Mouse (Mus musculus) retina, embryonic 14.5 days (tissue): Measurements from ENCODE around the gene Sptbn4.
"Not testable (repeated sequence)": the region's sequence is repeated elsewhere in the genome, so short reads cannot be mapped to it uniquely, and the experiment has no call there.

Source experiments
- DNase-seq: peaks from one replicate; pipeline ENCODE4 v3.0.0-alpha.2; 2015; ENCODE audit warnings: low spot score

The Sptbn4 gene

DNA sequence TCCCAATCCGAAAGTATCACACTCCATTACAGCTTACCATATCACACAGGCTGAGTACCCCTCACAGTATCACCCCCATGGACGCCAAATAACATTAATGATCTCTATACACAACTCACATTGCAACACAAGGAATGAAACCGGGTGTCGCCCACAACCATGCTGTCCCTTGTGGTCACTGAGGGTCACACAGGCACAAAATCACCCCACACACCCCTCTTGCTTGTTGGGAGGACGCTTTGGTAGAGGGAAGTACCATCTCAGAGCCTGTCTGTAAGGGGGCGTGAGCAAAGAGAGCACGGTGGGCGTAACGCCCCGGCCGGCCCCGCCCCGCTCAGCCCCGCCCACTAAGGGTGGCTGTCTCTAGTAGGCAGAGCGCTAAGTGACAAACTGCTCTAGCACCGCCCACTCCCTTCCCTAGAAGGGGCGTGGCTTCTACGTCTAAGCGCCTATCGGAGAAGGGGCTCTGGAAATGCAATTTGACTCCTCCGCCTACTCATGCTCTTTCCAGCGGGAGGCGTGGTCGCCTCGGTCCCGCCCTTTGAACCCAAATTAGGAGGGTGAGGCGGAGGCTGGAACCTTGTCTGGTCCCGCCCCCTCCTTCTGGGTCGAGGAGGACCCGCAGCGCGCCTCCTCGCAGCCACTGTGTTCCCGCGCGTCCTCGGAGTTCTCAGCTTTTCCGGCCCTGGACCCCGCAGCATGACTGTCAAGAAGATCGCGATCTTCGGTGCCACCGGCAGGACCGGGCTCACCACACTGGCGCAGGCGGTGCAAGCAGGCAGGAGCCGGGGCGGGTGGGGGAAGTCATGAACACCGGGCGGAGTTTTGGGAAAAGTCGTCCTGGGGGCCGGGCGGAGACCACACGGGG is at the start of gene Sptbn4, which contains the start of gene Blvrb:
Gene Sptbn4, minus strand, starts transcription at position 268 of the 868 bp plus-strand sequence.
Gene Blvrb, plus strand, starts transcription at position 560 of the 868 bp plus-strand sequence.
- DNase-seq, result peak; percentile 100

DNA sequence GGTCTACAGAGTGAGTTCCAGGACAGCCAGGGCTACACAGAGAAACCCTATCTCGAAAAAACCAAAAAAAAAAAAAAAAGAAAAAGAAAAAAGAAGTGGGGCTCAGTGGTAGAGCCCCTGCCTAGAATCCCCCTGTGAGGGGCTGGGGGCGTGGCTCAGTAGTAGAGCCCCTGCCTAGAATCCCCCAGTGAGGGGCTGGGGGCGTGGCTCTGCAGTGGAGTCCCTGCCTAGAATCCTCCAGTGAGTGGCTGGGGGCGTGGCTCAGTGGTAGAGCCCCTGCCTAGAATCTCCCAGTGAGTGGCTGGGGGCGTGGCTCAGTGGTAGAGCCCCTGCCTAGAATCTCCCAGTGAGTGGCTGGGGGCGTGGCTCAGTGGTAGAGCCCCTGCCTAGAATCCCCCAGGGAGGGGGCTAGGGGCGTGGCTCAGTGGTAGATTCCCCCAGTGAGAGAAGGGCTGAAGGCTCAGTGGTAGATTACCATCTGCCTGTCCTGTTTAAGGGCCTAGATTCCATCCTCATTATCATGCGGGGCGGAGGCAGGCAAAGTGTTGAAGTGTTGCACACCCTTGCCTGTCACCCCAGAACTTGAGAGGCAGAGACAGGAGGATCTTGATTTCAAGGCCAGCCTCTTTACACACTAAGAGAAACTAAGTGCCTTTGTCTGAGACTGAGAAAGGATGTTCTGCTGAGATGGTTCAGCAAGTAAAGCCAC is 47.3 kb upstream of the Sptbn4 start:
- not testable (repeated sequence) for DNase-seq

DNA sequence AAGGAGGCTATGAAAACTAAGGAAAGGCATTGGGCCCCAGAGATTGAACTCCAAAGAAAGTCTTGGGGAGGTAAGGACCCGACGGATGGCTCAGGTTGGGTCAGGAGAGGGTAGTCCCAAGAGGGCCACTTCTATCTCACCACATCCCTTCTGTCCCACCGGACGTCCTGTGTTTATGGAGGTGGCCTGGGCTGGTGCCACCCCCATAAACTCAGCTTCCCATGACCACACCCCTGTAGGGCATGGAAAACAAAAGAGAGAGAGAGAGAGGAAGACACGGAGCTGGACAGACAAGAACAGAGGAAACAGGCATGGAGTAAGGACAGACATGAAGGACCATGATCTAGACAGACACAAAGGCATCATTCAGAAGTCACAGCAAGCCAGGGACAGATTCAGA is 46.0 kb upstream of the Sptbn4 start:
- no peak for DNase-seq

DNA sequence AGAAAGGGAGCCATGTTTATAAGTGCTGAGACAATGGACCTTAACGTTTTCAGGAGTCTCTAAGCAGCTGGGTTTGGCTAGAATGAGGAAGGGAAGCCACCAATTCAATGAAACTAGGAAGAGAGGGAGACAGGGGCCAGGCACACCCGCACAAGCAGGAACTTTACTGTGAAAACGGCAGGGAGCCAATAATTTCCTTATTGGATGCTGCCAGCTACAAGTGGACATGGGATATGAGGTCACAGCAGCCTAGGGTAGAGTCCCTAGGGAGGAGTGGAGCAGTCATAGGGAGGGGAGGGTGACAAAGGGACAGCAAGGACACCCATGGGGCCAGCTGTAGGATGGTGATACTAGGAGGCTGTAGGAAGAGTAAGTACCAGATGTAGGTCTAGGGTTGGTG is 45.5 kb upstream of the Sptbn4 start:
- DNase-seq, result no peak

DNA sequence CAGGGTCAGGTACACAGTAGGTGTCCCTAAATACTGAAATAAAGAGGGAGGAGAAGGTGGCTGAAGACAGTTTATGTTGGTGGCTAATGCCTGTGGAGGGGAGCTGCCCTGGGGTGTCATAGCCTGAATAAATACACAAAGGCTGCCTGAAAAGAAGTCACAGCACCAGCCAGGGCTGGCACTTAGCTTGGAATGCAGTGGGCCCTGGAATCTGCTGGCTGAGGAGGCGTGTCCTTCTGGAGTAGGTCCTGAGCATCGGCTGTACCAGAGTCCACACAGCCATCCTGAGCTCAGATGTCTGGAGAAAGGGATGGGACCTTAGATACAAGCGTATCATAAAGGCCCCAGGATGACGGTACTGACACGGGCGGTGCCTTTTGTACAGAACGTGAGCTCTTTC is 44.4 kb upstream of the Sptbn4 start:
- DNase-seq, result no peak

DNA sequence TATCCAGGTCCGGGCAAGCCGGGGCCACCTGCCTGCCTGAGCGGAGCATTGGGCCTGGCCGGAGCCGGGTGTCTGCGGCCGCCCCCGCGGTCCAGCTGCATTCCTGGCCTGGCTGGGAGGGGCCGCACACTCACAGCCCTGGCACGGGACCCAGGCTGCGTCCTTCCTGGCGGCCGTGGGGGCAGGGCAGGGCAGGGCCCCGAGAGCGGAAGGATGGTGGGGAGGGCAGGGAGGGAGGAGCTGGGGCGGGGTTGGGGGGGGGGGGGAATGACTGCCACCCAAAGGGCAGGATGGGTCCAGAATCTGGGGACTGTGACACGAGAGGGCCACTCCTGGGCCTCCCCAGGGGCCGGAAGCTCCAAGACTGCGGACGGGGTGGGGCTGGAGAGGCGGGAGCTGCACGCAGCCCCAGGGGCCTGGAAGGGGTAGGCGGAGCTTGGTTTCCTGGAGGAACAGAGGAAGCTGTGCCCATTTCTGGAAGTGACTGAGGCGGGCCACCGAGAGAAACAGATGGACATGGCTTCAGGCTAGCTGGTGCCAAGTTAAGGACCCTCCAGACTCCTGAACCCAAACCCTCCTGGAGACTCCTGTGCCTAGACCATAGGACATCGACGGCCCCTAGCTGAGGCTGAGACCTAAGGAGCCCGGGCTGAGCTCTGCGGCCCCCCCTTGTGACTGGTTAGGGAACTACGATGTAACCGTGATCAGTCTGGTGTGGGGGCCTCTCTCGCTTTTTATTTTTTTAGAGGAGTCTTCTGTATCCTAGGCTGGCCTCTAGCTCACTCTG is 43.2 kb upstream of the Sptbn4 start:
- peak; percentile 79 for DNase-seq

DNA sequence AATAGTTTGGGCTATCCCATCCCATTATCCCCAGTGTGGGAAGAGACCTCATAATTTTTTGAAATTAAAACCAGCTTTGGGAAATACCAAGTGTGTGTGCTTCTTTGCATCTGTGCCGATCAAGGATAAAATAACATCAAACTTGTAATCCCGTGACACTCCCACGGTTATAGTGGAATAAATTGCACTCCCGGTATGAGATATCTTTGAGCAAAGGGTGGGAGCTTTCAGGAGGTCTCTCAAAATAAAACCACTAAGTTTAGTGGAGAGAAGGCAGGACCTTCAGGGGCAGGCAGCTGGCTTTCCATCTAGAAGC is 42.7 kb upstream of the Sptbn4 start:
- no peak for DNase-seq

DNA sequence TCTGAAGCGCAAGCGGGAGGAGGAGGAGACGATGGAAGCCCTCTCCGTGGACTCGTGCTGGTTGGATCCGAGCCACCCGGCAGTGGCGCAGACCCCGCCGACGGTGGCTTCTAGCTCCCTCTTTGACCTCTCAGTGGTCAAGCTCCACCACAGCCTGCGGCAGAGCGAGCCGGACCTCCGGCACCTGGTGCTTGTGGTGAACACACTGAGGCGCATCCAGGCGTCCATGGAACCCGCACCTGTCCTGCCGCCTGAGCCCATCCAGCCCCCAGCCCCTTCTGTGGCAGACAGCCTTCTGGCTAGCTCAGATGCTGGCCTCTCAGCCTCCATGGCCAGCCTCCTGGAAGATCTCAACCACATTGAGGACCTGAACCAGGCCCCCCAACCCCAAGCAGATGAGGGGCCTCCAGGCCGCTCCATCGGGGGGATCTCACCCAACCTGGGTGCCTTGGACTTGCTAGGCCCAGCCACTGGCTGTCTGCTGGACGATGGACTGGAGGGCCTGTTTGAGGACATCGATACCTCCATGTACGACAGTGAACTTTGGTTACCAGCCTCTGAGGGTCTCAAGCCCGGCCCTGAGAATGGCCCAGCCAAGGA is 41.9 kb upstream of the Sptbn4 start:
- no peak for DNase-seq

DNA sequence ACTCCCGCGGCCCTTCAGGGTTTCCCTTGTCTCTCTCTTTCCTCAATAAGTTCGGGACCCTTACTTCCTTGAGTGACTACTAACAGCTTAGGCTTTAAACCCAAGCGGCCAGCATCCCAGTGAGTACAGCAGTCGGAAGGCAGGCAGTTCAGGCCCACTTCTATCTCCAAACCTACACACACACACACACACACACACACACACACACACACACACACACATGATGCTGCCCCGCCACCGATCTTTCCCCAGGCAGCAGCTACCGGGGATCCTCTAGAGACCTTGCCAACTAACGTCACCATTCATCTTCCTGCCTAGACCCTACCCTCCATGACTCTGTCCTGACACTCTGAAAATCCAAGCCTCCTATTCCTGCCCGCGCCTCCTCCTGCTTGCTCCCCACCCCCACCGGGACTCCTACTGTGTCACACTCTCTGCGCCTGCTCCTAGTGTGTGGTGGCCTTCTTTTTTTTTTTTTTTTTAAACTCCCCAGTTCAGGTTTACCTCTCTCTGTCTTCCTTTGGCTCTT is 40.3 kb upstream of the Sptbn4 start:
- no peak for DNase-seq

DNA sequence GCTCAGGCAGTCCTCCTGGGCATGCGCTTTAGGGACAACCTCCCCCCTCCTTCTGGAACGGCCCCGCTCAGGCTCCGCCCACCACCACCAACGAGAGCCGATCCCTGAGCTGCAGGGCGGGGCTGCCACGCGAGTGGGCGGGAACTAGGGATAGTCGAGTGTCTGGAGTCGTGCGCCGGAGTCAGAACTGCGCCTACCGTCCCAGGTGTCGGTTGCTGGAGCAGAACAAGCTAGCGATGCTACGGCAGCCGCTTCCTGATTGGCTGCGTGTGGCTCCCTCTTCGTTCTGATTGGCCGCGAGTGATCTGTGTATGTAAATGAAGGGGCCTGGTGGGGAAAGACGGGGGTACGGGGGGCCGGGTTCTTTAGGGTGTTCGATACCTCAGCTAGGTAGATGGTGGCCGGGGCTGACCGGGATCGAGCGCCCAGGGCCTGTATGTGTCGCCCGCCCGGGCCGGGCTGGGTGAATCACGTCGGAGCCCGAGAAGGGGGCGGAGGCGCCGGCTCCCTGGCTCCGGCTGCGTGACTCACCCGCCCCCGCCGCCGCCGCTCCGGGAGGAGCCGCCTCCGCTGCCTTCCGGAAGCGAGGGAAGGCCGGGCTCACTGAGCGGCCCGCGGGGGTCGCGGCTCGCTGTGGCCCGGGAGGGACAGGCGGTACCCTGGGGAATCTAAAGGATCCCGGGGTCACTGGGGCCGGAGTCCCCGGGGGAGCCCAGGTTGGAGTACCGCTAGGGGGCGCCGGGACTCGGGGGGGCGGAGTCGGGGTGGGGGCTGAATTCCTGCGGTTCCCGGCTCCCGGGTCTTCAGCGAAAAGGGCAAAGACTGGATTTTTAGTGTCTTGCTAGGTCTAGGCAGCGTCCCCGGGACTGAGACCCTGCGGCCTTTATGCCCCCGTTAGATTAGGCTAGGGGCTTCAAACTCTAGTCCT is 39.5 kb upstream of the Sptbn4 start, which contains the start of gene Sertad1:
Gene Sertad1, plus strand, starts transcription at position 141 of the 928 bp plus-strand sequence.
- peak; percentile 99 for DNase-seq

DNA sequence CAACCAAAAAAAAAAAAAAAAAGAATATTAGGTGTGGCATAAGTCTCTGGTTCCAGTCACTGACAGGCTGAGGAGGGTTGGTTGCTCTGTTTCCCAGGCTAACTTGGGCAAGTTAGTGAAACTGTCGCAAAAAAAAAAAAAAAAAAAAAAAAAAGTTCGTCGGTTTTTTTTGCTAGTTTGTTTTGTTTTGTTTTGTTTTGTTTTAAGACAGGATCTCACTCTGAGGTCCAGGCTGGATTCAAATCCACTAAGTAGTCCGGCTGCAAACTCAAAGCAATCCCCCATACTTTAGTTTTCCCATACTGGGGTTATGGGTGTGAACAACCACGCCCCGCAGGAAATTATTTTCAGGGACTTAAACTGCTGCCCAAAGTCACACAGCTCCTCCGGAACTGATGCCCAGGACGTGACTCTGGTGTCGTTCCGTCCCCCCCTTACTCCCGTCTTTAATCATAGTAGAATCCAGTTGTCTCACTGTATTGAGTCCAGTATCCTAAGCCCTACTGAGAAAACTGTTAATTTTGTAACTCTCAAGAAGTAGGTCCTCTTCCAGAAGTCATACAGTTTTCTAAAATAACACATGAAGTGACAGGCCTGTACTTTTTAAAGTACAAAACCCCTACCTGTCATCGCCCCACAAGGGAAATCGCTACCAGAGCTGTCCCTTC is 38.8 kb upstream of the Sptbn4 start:
- DNase-seq, result no peak

DNA sequence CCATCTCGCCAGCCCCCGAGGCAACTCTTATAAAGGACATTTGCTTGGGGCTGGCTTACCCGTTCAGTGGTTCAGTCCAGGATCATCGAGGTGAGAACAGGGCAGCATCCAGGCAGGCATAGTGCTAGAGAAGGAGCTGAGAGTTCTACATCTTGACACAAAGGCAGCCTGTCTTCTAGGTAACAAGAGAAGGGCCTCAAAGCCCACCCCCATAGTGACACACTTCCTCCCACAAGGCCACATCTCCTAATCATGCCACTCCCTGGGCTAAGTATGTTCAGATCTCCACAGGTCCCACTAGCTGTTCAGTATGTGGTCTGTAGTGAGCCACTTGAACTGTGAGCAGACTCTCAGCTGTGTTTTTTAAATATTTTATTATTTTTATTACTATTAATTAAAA is 36.4 kb upstream of the Sptbn4 start:
- no peak for DNase-seq

DNA sequence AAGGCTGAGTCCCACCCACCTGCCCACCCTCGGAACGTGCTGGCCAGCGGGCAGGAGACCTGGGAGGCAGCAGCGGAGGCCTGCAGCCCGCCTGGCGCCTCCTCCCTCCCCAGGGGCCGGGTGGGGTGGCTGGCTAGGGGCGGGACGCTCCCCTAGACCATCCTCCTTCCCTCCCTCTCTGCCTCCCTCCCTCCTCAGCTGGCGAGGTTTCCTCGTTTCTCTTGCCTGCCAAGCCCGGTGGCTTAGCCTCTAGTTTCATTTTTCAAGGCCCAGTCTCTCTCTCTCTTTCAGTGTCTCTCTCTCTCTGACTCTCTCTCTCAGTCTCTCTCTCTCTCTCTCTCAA is 34.1 kb upstream of the Sptbn4 start:
- peak; percentile 74 for DNase-seq

DNA sequence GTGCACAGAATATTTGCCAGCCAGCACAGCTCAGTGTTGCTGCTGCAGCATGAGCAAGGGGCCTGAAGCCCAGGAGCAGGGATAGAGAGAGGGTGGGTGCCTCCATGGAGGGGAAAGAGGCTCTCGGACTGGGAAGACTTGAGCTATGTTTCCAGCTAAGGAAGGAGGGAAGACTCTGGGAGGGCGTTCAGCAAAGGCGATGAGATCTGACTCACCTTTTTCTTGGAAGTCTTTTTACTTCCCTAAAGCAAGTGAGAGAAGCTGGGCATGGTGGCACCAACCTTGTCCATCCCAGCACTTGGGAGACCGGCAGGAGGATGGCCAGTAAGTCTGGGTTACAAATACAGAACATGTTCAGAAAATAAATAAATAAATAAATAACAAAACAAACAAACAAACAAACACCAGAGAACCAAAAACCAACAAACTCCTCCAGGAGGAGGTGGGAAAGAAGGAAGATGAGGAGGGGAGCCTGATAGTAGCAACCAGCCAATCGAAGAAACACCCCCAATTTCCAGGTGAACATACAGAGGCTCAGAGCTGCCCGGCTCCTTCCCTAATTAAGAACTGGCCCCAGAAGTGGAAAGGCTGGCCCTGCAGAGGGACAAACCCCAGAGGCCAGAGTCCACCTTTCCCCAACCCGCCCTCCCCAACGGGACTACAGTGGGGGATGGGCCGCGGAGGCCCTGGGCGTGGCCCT is 33.6 kb upstream of the Sptbn4 start:
- no peak for DNase-seq

DNA sequence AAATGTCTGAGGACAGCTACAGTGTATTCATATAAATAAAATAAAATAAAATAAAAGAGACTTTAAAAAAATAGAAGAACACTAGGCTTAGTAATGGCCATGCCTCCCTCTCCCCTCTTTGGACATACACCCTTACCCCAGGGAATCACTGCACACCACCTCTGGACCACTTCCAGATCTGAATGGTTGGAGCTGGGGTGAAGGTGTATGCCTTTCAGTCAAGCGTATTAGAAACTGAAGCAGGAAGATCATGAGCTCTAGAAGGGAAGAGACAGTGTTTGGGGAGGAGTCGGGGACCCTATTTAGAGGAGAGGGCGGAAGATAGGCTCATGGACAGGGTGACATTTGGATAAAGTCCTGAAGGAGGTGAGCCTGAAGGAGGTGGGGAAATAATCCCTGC is 33.0 kb upstream of the Sptbn4 start:
- no peak for DNase-seq

DNA sequence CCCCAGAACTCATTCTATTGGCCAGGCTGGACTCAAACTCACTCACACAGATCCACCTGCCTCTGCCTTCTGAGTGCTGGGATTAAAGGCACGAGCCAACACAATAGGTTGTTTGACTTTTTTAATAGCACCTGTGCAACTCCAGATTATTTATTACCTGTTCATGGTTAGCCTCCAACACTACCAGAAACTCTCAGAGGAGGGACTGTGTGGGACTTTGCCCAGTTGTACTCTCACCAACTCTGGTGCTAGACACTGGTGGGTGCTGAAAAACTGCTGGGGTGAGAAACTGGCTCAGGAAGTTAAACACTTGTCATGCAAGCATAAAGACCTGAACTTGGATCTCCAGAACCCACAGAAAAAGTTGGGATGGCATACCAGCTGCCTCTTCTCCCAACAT is 32.3 kb upstream of the Sptbn4 start:
- no peak for DNase-seq

DNA sequence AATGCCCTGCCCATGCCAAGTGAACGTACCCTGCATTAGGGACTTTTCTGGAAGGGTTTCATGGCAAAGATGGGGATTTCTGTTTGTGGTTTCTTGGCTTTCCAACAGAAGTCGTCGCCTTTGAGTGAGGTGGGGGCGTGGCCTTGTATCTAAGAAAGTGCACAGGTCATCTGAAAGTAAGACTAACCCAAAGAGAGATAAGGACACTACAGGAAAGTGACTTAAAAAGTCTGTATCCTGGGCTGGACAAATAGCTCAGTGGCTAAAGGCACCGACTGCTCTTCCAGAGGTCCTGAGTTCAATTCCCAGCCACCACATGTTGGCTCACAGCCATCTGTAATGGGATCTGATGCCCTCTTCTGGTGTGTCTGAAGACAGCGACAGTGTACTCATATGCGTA is 31.1 kb upstream of the Sptbn4 start:
- no peak for DNase-seq

DNA sequence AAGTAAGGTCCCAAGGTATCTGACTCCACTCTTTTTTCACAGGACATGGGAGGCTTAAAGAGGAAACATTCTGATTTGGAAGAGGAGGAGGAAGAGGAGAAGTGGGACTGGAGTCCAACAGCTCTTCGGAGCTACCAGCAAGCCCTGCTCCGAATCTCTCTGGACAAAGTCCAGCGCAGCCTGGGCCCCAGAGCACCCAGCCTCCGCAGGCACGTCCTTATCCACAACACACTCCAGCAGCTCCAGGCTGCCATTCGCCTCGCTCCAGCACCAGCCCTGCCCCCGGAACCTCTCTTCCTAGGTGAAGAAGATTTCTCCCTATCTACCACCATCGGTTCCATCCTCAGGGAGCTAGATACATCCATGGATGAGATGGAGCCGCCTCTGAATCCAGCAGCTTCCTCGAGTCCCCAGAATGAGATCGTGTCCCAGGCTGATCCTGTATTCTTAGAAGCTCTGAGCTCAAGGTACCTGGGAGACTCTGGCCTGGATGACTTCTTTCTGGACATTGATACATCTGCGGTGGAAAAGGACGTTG is 28.7 kb upstream of the Sptbn4 start:
- no peak for DNase-seq

DNA sequence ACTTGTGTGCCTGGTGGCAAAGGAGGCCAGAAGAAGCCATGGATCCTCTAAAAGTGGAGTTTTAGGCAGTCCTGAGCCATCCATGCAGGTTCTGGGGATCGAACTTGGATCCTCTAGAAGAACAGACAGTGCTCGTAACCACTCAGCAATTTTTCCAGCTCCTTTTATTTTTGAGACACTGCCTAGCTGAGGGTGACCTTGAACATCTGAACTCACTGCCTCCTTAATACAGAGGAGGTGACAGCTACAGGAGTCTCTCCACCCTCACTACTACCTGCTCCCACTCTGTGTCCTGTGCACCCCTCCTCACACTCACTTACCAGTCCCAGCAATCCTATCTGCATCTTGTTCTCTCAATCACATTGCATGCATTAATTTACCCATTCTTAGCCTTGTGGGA is 28.1 kb upstream of the Sptbn4 start:
- no peak for DNase-seq
